Mouse (Mus musculus) heart, embryonic 13.5 days (tissue): ENCODE measurements at regions not wholly inside any gene's neighbourhood (a gene's known extent, or its start where the extent isn't known, plus 50 kb on each side); places are given as distances from the start of the nearest gene placed in this dataset.

Source experiments
- ATAC-seq: fragments of 200-750 bp; cut with Nextera tagmentation; 2 replicates; pipeline ENCODE4 v1.8.0; 2017; ENCODE audit warnings: moderate TSS enrichment; ENCODE audit not compliant: insufficient number of reproducible peaks, low FRiP score, low TSS enrichment; ENCODE audit errors: extremely low read depth
- H3K27ac ChIP-seq: fragments of 300-500 bp; sonication (generic); replicated peaks from 2 replicates; pipeline ENCODE4 v1.5.1; 2015; ENCODE audit warnings: moderate library complexity, mild to moderate bottlenecking, inconsistent platforms
- H3K27me3 ChIP-seq: fragments of 300-500 bp; sonication (generic); replicated peaks from 2 replicates; pipeline ENCODE4 v1.6.1; 2015; ENCODE audit warnings: mild to moderate bottlenecking, inconsistent platforms
- H3K36me3 ChIP-seq: fragments of 300-500 bp; sonication (generic); 2 replicates; pipeline ENCODE4 v1.6.1; 2015; ENCODE audit warnings: mild to moderate bottlenecking, inconsistent platforms
- H3K4me1 ChIP-seq: fragments of 300-500 bp; sonication (generic); 2 replicates; pipeline ENCODE4 v1.6.1; 2015; ENCODE audit warnings: inconsistent platforms
- H3K4me2 ChIP-seq: fragments of 300-500 bp; sonication (generic); 2 replicates; pipeline ENCODE4 v1.6.1; 2015; ENCODE audit warnings: inconsistent platforms, mild to moderate bottlenecking, moderate library complexity
- H3K4me3 ChIP-seq: fragments of 300-500 bp; sonication (generic); 2 replicates; pipeline ENCODE4 v1.5.1; 2015; ENCODE audit warnings: moderate library complexity, mild to moderate bottlenecking, inconsistent platforms
- H3K9ac ChIP-seq: fragments of 300-500 bp; sonication (generic); 2 replicates; pipeline ENCODE4 v1.6.1; 2015; ENCODE audit warnings: inconsistent platforms, mild to moderate bottlenecking, moderate library complexity
- H3K9me3 ChIP-seq: fragments of 300-500 bp; sonication (generic); 2 replicates; pipeline ENCODE4 v1.6.1; 2016; ENCODE audit warnings: inconsistent platforms
- WGBS: fragments of 180-500 bp; shearing (Covaris S2); methylation state at CpG from one replicate; pipeline ENCODE4 v1.1.7; 2015; ENCODE audit warnings: mixed read lengths; 5-methylcytosine and 5-hydroxymethylcytosine counted together

DNA sequence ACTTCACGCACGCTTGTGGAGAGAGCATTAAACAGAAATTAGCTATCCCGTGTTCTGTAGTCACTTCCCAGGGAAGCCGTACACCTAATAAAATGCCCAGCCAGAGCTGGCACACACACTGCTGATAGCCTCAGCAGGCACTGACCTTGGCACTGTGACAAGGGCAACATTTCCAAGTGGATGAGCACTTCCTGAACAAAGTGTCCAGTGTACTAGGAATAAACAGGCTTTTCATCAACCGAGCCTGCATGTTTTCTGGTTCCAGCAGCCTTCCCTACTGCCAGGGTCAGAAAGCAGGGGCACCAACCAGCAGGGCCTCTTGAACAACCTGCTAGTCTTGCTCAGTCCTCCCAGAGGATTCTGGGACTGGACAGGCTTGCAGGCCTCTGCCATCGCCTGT, 74.3 kb upstream of the Armc2 start:
- Histone ChIP-seq H3K27me3 (no peaks in the 10 kb centered on the region), H3K4me1 (peaks cover 64% of the 10 kb centered on the region), H3K4me2 (no peak overlapping the region), H3K36me3 (no peaks in the 10 kb centered on the region), H3K9me3 (no peaks in the 10 kb centered on the region), H3K9ac (no peak overlapping the region; the same call in 1 of the 2 replicates), H3K4me3 (no peak overlapping the region), H3K27ac (peak overlapping the region; percentile 71)
- no peak for ATAC-seq
- WGBS, result 51% methylated on average over 6 of the region's 6 CpGs

GRCm38 (mm10) chr10:42091546-42092168, 73.4 kb upstream of the Armc2 start:
- Histone ChIP-seq H3K27me3 (no peaks in the 10 kb centered on the region), H3K9me3 (no peaks in the 10 kb centered on the region), H3K4me3 (no peak overlapping the region), H3K4me1 (peaks cover 64% of the 10 kb centered on the region), H3K9ac (no peak overlapping the region), H3K27ac (peak overlapping the region; percentile 71), H3K4me2 (no peak overlapping the region), H3K36me3 (no peaks in the 10 kb centered on the region)
- 42% methylated on average over 11 of the region's 11 CpGs for WGBS
- ATAC-seq, result peak; percentile 61; the same call in 1 of the 2 replicates

DNA sequence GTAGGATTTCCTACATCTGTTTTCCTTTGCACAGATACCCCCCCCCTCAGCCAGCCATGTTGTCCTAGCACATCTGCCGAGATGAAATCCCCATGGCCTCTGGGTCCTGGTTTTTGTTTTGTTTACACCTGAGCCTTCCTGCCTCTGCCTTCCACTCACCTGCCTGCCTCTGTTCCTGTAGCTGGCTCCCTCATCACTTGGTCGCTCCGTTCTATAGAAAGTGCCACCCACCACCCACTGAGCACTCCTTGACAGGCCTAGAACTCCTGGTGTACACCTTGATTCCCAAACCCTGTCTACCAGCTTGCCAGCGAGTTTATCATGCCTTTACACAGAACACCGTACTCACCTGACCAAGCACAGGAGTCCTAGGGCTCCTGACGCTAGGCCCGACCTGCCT, 72.6 kb upstream of the Armc2 start:
- H3K4me3 ChIP-seq, result no peak overlapping the region
- H3K4me2 ChIP-seq, result no peak overlapping the region
- H3K36me3 ChIP-seq, result no peaks in the 10 kb centered on the region
- ATAC-seq, result no peak
- no peaks in the 10 kb centered on the region for H3K27me3 ChIP-seq
- H3K27ac ChIP-seq, result peak overlapping the region; percentile 71
- peaks cover 3% of the 10 kb centered on the region; the same call in 1 of the 2 replicates for H3K9me3 ChIP-seq
- H3K9ac ChIP-seq, result no peak overlapping the region
- 91% methylated on average over 7 of the region's 7 CpGs for WGBS
- H3K4me1 ChIP-seq, result peaks cover 61% of the 10 kb centered on the region

DNA sequence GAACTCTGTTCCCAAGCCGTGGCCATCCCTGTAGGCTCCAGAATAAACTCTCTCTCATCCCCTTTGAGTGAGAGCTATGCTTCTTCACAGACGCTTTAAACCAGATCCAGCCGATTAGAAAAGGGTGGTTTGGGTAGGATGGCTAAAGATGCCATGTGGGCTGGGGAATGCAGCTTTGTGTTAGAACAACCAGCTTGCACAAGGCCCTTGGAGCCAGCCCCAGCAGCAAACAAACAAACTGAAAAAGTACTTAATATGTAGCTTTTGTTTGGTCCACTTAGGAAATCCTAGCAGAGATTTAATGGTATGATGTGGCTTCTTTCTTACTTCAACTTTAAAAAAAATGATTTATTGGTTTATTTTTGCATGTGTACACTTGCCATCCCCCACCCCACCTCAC, 71.9 kb upstream of the Armc2 start:
- WGBS, result 74% methylated on average over 3 of the region's 3 CpGs
- Histone ChIP-seq H3K36me3 (no peaks in the 10 kb centered on the region), H3K4me1 (peaks cover 60% of the 10 kb centered on the region), H3K9ac (no peak overlapping the region), H3K27me3 (no peaks in the 10 kb centered on the region), H3K9me3 (peaks cover 3% of the 10 kb centered on the region; the same call in 1 of the 2 replicates), H3K4me3 (no peak overlapping the region), H3K4me2 (no peak overlapping the region), H3K27ac (no peak overlapping the region)
- ATAC-seq, result no peak

GRCm38 (mm10) chr10:42089686-42090085, 71.4 kb upstream of the Armc2 start:
- Histone ChIP-seq H3K9ac (no peak overlapping the region), H3K27me3 (no peaks in the 10 kb centered on the region), H3K4me1 (peaks cover 59% of the 10 kb centered on the region), H3K27ac (0 out of 2 replicates have a peak overlapping the region, but pooled peaks have one; percentile 8), H3K4me3 (no peak overlapping the region), H3K9me3 (peaks cover 3% of the 10 kb centered on the region; the same call in 1 of the 2 replicates), H3K4me2 (no peak overlapping the region), H3K36me3 (no peaks in the 10 kb centered on the region)
- 74% methylated on average over 5 of the region's 5 CpGs for WGBS
- no peak for ATAC-seq

GRCm38 (mm10) chr10:42089235-42089625, 71.0 kb upstream of the Armc2 start:
- H3K27ac ChIP-seq, result peak overlapping the region; percentile 26; the same call in 1 of the 2 replicates
- 0 out of 2 replicates have a peak overlapping the region, but pooled peaks have one; percentile 37 for H3K9ac ChIP-seq
- peak overlapping the region; percentile 27 for H3K4me2 ChIP-seq
- 22% methylated on average over 3 of the region's 3 CpGs for WGBS
- H3K36me3 ChIP-seq, result no peaks in the 10 kb centered on the region
- no peak for ATAC-seq
- H3K9me3 ChIP-seq, result peaks cover 3% of the 10 kb centered on the region; the same call in 1 of the 2 replicates
- H3K4me3 ChIP-seq, result no peak overlapping the region
- H3K4me1 ChIP-seq, result peaks cover 55% of the 10 kb centered on the region
- no peaks in the 10 kb centered on the region for H3K27me3 ChIP-seq

DNA sequence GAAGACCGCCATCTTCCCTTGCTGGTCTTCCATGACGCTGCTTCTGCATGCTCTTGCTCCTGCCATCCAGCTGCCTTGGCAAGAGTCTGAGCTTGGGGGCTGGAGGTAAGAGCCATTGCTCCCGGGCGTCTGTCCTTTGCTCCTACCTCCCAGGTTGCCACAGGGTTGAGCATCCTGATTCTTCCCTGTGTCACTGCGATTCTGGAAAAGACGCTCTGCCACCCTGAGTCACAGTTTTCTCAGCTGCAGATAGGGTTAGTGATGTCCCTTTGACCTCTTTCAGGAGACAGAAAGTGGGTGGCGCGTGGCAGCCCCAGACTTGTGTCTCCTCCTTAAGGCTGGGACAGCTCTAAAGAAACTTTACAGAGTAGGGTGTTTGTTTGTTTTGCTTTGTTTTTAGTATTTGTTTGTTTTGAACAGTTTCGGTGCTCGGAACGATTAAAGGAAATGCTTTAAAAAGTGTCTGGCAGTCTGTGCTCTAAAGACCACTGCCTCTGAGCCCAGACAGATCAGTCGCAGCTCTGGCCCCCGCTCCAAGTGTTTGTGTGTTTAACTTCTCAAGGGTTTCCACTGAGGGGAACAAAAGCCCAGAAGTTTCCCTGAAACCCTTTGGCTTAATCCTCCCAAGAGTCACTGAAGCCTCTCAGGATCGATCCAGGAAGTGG, 70.5 kb upstream of the Armc2 start:
- H3K36me3 ChIP-seq, result no peaks in the 10 kb centered on the region
- peak overlapping the region; percentile 37; the same call in 1 of the 2 replicates for H3K9ac ChIP-seq
- H3K4me3 ChIP-seq, result no peak overlapping the region
- no peak for ATAC-seq
- peak overlapping the region; percentile 27 for H3K4me2 ChIP-seq
- no peaks in the 10 kb centered on the region for H3K27me3 ChIP-seq
- peaks cover 52% of the 10 kb centered on the region for H3K4me1 ChIP-seq
- H3K9me3 ChIP-seq, result peaks cover 3% of the 10 kb centered on the region; the same call in 1 of the 2 replicates
- WGBS, result 53% methylated on average over 14 of the region's 14 CpGs
- peak overlapping the region; percentile 26; the same call in 1 of the 2 replicates for H3K27ac ChIP-seq

DNA sequence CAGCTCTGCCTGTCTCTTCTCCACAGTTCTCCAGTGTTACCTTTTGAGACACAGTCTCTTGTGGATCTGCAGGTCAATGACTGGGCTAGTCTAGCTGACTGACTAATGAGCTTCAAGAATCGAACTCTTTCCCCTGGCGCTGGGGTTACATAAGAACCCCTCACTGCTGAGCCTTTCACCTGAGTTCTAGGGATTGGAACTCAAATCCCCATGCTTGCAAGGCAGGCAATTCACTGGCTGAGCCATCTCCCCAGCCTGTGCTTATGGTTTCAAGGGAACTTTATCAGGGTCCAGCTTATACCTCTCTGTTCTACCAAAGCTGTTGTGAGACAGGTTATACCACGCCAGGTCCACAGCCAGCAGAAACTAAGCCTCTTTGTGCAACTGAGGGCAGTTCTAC, 69.7 kb upstream of the Armc2 start:
- Histone ChIP-seq H3K27me3 (no peaks in the 10 kb centered on the region), H3K27ac (no peak overlapping the region), H3K9me3 (peaks cover 3% of the 10 kb centered on the region; the same call in 1 of the 2 replicates), H3K4me2 (no peak overlapping the region), H3K4me1 (peaks cover 47% of the 10 kb centered on the region), H3K36me3 (no peaks in the 10 kb centered on the region), H3K9ac (no peak overlapping the region), H3K4me3 (no peak overlapping the region)
- no peak for ATAC-seq
- WGBS, result 88% methylated on average over 3 of the region's 3 CpGs

GRCm38 (mm10) chr10:42086691-42087090, 68.4 kb upstream of the Armc2 start:
- Histone ChIP-seq H3K9me3 (peaks cover 3% of the 10 kb centered on the region; the same call in 1 of the 2 replicates), H3K4me1 (peaks cover 47% of the 10 kb centered on the region), H3K4me2 (no peak overlapping the region), H3K27ac (no peak overlapping the region), H3K36me3 (no peaks in the 10 kb centered on the region), H3K9ac (no peak overlapping the region), H3K4me3 (no peak overlapping the region), H3K27me3 (no peaks in the 10 kb centered on the region)
- ATAC-seq, result no peak
- WGBS, result 84% methylated on average over 10 of the region's 10 CpGs

DNA sequence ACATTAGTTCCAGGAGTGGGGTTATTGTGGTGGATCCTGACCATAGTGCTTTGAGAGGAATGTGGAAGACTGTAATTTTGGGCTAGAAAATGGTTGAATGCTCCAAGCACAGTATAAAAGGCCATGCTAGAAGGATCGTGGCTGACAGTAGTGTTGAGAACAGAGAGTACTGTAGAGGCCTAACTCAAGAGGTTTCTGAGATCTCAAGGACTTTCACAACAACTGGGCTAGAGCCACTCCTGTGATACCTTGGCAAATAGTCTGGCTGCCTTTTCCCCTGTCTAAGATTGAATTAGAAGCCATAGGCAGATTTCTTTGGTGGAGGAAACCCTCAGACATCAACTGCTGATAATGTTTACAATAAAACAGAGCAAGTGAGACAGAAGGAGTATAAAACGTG, 67.1 kb upstream of the Armc2 start:
- H3K27me3 ChIP-seq, result no peaks in the 10 kb centered on the region
- ATAC-seq, result no peak
- H3K9me3 ChIP-seq, result peaks cover 3% of the 10 kb centered on the region; the same call in 1 of the 2 replicates
- H3K9ac ChIP-seq, result no peak overlapping the region
- H3K27ac ChIP-seq, result no peak overlapping the region
- H3K4me2 ChIP-seq, result no peak overlapping the region
- peaks cover 36% of the 10 kb centered on the region for H3K4me1 ChIP-seq
- H3K4me3 ChIP-seq, result no peak overlapping the region
- H3K36me3 ChIP-seq, result no peaks in the 10 kb centered on the region
- WGBS, result 64% methylated on average over 2 of the region's 2 CpGs

DNA sequence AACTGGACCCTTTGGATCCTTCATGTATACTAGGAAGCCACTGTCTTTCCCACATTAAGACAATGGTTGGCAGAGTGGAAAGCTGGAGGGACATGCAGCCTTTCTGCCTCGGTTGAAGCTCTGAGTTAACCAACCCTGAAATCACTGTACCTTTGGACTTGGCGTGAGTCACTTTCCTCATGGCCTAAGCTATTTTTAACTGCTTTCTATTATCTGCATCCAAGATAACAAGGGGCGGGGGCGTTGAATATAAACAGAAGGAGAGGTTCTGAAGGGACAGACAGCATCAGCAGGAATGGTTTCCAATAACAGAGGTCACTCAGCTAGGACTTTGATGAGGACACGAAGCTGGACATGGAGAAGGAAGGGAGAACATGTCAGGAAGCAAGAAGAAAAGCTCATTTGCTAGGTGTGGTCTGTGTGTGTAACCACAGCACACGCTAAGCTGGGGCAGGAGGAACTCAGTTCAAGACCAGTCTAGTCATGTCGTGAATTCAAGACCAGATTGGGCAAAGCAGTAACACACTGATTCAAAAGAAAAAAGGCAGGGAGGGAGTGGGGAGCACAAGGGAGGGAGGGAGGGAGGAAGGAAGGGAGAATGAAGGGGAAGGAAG, 64.1 kb upstream of the Armc2 start:
- 15% methylated on average over 7 of the region's 7 CpGs for WGBS
- Histone ChIP-seq H3K36me3 (no peaks in the 10 kb centered on the region), H3K9ac (no peak overlapping the region), H3K9me3 (peaks cover 3% of the 10 kb centered on the region; the same call in 1 of the 2 replicates), H3K27me3 (no peaks in the 10 kb centered on the region), H3K4me3 (no peak overlapping the region), H3K4me2 (peak overlapping the region; percentile 2; the same call in 1 of the 2 replicates), H3K27ac (peak overlapping the region; percentile 41; the same call in 1 of the 2 replicates), H3K4me1 (peaks cover 14% of the 10 kb centered on the region)
- ATAC-seq, result no peak
